Mouse (Mus musculus) embryonic facial prominence, embryonic 10.5 days (tissue): ENCODE measurements around the gene Ankrd34a. TPM values are rescaled to one million over a fixed set of nuclear protein-coding genes. Genes with fewer than 3 reads are reported as not detected.

Source experiments
- DNase-seq: peaks from one replicate; pipeline ENCODE4 v3.0.0-alpha.2; 2017; ENCODE audit warnings: low spot score
- H3K27ac ChIP-seq: fragments of 300-500 bp; sonication (generic); replicated peaks from 2 replicates; pipeline ENCODE4 v1.5.1; 2016; ENCODE audit warnings: mild to moderate bottlenecking
- H3K27me3 ChIP-seq: fragments of 300-500 bp; sonication (generic); replicated peaks from 2 replicates; pipeline ENCODE4 v1.6.1; 2016; ENCODE audit warnings: low read depth, mild to moderate bottlenecking; ENCODE audit not compliant: poor library complexity, severe bottlenecking
- H3K36me3 ChIP-seq: fragments of 300-500 bp; sonication (generic); replicated peaks from 2 replicates; pipeline ENCODE4 v1.6.1; 2016; ENCODE audit warnings: mild to moderate bottlenecking, moderate library complexity
- H3K4me1 ChIP-seq: fragments of 300-500 bp; sonication (generic); 2 replicates; pipeline ENCODE4 v1.6.1; 2016
- H3K4me3 ChIP-seq: fragments of 300-500 bp; sonication (generic); 2 replicates; pipeline ENCODE4 v1.5.1; 2016; ENCODE audit warnings: mild to moderate bottlenecking, moderate library complexity
- H3K9me3 ChIP-seq: fragments of 300-500 bp; sonication (generic); 2 replicates; pipeline ENCODE4 v1.6.1; 2016; ENCODE audit warnings: mild to moderate bottlenecking
- WGBS: fragments of 180-500 bp; shearing (Covaris S2); methylation state at CpG from one replicate; pipeline ENCODE4 v1.1.7; 2016; 5-methylcytosine and 5-hydroxymethylcytosine counted together
- polyA plus RNA-seq: library from polyadenylated mRNA; unstranded; fragments of >200 nt; fragmentation: Nextera tagmentation; extraction: Ambion mirVana; gene quantifications from 2 replicates; pipeline ENCODE4 v1.2.1, GENCODE M21; 2016

Ankrd34a gene
- polyA plus RNA-seq, 1 experiment from 2014 or later: 0.66 TPM

DNA sequence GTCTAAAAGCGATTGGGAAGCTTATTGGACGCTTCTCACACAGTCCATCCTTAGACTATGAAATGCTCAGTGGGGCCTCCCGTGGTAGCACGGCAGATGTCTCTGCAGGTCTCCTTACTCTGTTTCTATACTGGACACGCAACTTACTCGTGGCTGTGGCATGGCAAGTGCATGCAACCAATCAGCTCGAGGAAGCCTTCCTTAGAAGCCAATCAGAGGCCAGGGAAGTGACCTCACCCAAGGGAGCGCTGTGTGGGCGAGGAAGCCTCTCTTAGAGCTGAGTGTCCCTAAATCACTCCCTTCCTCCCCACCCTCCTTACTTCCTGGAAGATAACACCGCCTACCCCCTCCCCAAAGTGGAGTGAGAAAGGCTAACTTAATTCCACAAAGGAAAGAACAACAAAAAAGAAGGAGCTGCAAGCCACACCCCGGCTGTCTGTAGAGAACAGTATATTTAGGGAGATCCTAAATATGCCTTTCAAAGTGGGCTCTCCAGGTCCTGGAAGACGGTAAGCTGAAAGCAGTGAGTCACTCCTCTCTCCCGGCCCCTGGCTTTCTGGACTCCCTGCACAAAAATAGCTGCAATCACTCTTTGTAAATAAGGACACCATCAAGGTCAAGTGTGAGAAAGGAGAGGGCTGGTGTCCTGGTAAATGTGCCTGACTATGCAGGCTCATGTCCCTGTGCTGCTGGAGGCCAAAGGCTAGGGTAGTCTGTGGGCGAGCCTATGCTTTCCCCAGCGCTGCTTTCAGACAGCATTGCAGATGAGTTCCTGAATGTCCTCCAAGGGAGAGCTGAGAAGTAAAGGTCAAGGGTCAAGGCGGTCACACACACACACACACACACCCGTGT, 19.5 kb upstream of the Ankrd34a start, which contains the start of gene Gm16253:
TSS of gene Gm16253 (plus strand) at position 295 of the 852 bp plus-strand sequence.
- peaks cover 15% of the 10 kb centered on the region for H3K27me3 ChIP-seq
- H3K9me3 ChIP-seq: no peaks in the 10 kb centered on the region
- peaks cover 56% of the 10 kb centered on the region for H3K4me1 ChIP-seq
- WGBS: 32% methylated on average over 17 of the region's 17 CpGs
- peak; percentile 82 for DNase-seq
- H3K4me3 ChIP-seq: peak within 1 kb of the TSS; percentile 23; the same call in 1 of the 2 replicates
- H3K27ac ChIP-seq: peak within 1 kb of the TSS; percentile 76
- no peaks in the 10 kb centered on the region for H3K36me3 ChIP-seq

DNA sequence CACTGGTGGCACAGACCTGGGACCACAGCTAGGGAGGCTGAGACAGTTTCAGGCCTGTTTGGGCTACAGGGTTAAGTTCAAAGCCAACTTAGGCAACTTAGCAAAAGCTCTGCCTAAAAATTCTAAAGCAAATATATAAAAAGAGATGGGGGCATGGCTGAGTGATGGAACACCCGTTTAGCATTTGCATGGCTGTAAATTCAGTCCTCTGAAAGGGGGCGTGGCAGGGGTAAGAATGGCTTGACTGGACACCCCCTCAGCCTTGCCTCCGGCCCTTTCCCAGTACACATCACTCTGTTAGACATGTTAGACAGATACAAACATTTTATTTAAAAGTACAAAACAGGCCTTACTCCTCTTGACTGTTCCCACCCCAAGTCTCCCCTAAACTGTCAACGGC, 18.9 kb upstream of the Ankrd34a start:
- H3K27ac ChIP-seq: peak overlapping the region; percentile 76
- H3K27me3 ChIP-seq: peaks cover 19% of the 10 kb centered on the region
- WGBS: 80% methylated on average over 4 of the region's 4 CpGs
- no peak for DNase-seq
- no peaks in the 10 kb centered on the region for H3K9me3 ChIP-seq
- no peaks in the 10 kb centered on the region for H3K36me3 ChIP-seq
- peaks cover 56% of the 10 kb centered on the region for H3K4me1 ChIP-seq
- 0 out of 2 replicates have a peak overlapping the region, but pooled peaks have one; percentile 23 for H3K4me3 ChIP-seq

DNA sequence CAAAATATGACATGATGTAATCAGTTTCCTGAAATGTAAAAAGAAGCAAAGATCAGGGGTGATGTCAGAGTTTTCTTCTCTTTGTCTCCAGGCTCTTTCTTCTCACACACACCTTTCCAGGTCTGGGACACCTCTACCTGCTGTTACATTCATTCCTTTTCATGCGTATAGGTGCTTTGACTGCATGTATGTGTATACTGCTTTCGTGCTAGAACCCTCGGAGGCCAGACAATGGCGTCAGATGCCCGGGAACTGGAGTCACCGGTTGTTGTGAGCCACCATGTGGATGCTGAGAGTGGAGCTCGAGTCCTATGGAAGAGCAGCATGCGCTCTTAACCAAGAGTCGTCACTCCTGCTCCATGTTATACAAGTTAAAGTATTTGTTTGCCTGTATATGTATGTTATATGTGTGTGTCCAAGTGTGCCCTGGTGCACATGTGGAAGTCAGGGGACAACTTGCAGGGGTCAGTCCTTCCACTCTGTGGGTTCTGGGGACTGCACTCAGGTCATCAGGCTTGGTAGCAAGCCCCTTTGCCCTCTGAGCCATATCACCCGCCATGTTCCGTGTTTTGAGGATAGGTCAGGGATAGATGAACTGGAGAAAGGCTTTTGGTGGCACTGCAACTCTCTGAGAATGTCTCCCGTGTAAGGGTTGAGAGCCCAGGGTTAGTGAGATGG, 17.7 kb upstream of the Ankrd34a start:
- no peaks in the 10 kb centered on the region for H3K9me3 ChIP-seq
- H3K27ac ChIP-seq: 0 out of 2 replicates have a peak overlapping the region, but pooled peaks have one; percentile 20
- no peaks in the 10 kb centered on the region for H3K36me3 ChIP-seq
- DNase-seq: no peak
- peaks cover 52% of the 10 kb centered on the region for H3K4me1 ChIP-seq
- WGBS: 80% methylated on average over 12 of the region's 12 CpGs
- H3K4me3 ChIP-seq: no peak overlapping the region
- H3K27me3 ChIP-seq: peaks cover 19% of the 10 kb centered on the region

DNA sequence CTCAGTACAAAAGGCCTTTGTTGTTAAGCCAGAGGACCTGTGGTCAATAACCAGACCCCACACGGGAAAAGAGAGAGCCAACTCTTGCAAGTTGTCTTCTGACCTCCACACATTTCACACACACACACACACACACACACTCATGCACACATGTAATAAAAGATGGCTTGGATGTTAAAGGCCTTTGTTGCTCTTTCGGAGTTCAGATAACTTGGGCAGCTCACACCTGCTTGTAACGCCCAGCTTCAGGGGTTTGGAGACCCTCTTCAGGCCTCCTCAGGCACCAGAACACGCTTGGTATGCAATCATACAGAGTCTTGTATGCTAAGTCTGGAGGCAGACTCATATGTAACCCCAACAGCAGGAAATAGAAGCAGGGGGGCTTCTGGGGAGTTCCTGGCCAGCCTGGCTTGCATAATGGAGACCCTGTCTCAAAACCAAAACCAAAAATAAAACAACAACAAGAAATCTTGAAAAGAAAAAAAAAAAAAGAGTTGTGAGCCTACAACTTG, 17.1 kb upstream of the Ankrd34a start:
- Histone ChIP-seq H3K9me3 (no peaks in the 10 kb centered on the region), H3K27ac (0 out of 2 replicates have a peak overlapping the region, but pooled peaks have one; percentile 20), H3K27me3 (peaks cover 19% of the 10 kb centered on the region), H3K36me3 (no peaks in the 10 kb centered on the region), H3K4me3 (no peak overlapping the region), H3K4me1 (peaks cover 46% of the 10 kb centered on the region)
- no peak for DNase-seq
- WGBS: 80% methylated on average over 4 of the region's 4 CpGs

DNA sequence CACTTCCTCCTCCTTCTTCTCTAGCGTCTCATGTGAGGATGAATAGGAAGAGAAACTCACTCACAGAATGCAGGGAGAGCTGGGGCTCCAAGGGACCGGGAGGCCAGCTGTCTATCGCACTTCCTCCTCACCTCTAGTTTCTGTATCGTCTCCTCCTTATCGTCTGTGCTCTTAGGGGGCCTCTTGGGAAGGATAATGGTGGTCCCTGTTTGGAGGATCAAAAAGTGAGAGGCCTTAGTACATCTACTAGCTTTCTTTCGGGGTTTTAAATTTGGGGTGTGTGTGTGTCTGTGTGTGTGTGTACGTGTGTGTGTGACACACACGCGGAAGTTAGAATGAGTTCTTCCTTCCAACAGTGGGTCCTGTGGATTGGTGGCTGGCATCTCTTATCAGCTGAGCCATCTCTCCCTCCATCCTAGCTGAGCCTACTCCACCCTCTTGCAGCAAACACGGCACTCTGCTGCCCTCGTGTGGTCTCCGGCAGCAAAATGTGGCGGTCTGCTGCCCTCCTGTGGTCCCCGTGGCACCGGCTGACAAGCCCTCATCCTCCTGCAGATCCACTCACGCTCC, 16.5 kb upstream of the Ankrd34a start:
- peak overlapping the region; percentile 30; the same call in 1 of the 2 replicates for H3K27ac ChIP-seq
- peak; percentile 93 for DNase-seq
- peak overlapping the region; percentile 48 for H3K4me3 ChIP-seq
- no peaks in the 10 kb centered on the region for H3K36me3 ChIP-seq
- 12% methylated on average over 16 of the region's 16 CpGs for WGBS
- H3K4me1 ChIP-seq: peaks cover 43% of the 10 kb centered on the region
- no peaks in the 10 kb centered on the region for H3K9me3 ChIP-seq
- peaks cover 19% of the 10 kb centered on the region for H3K27me3 ChIP-seq

DNA sequence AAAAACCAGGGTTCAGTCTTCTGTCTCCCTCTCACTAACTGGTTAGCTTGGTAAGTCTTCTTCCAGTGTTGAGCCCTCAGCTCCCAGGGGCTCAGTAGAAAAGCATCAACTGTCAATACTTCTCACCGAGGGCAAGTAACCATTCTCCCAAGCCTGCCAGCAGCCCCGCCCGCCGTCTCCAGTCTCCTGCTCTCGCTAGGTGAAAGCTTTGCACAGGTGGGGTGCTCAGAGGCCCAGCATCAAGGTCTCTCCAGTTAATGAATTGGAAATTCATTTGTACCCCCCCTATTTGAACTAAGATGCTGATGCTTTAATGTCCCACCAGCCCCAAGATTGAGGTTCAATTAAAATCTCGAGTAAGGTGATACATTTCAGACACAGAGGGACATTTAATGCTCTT, 15.3 kb upstream of the Ankrd34a start:
- Histone ChIP-seq H3K36me3 (no peaks in the 10 kb centered on the region), H3K4me3 (no peak overlapping the region), H3K9me3 (no peaks in the 10 kb centered on the region), H3K27me3 (peaks cover 19% of the 10 kb centered on the region), H3K27ac (no peak overlapping the region), H3K4me1 (peaks cover 34% of the 10 kb centered on the region)
- WGBS: 40% methylated on average over 6 of the region's 6 CpGs
- no peak for DNase-seq

DNA sequence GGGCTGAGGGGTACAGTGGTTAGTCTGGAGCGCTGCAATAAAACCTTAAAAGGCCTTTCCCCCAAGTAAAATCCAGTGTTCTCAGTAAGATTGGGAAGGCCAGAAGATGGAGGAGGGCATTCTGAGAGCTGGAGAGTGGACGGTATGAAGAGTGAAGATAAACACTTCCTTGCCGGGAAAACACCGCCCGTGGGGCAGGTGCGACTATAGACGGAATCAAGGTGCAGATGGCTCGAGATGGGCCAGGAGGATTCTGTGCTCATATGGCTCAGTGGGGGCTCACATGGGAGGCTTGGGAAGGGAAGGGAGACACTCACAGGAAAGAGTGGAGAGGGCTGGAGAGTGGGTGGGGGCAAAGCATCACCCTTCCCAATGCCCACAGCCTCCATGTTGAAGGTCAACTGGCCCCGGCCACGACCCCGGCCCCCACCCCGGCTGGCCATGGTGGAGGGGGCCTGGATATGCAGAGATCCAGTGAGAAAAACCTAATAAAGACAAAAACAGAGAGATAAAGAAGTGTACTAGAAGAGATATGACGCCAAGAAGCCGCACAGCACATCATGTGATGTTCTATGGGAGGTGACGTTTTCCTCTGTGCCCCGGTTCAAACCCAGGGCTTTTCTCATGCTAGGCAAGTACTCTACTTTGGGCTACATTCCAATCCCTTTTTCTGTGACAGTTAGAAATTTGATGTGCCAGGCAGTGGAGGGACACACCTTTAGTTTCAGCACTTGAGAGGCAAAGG, 14.5 kb upstream of the Ankrd34a start:
- H3K27me3 ChIP-seq: peaks cover 19% of the 10 kb centered on the region
- no peak overlapping the region for H3K27ac ChIP-seq
- H3K4me1 ChIP-seq: peaks cover 27% of the 10 kb centered on the region
- DNase-seq: no peak
- no peaks in the 10 kb centered on the region for H3K36me3 ChIP-seq
- no peak overlapping the region; the same call in 1 of the 2 replicates for H3K4me3 ChIP-seq
- no peaks in the 10 kb centered on the region for H3K9me3 ChIP-seq
- 83% methylated on average over 16 of the region's 16 CpGs for WGBS

DNA sequence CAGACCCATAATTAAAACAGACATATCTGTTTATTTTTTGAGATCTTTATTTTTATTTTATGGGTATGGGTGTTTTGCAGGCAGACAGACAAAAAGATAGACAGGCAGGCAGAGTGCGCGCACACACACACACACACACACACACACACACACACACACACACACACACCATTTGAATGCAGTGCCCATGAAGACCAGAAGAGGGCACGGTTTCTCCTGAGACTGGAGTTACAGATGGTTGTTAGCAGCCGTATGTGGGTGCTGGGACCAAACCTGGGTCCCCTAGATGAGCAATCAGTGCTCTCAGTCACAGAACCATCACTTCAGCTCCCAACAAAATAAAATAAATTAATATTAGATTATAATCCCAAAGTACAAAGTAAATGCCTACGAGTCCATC, 13.1 kb upstream of the Ankrd34a start:
- Histone ChIP-seq H3K36me3 (no peaks in the 10 kb centered on the region), H3K27ac (no peak overlapping the region), H3K4me3 (no peak overlapping the region), H3K27me3 (peaks cover 19% of the 10 kb centered on the region), H3K9me3 (0 out of 2 replicates have a peak, but pooled peaks cover 5% of the 10 kb centered on the region), H3K4me1 (peaks cover 20% of the 10 kb centered on the region)
- no peak for DNase-seq
- 86% methylated on average over 5 of the region's 5 CpGs for WGBS

DNA sequence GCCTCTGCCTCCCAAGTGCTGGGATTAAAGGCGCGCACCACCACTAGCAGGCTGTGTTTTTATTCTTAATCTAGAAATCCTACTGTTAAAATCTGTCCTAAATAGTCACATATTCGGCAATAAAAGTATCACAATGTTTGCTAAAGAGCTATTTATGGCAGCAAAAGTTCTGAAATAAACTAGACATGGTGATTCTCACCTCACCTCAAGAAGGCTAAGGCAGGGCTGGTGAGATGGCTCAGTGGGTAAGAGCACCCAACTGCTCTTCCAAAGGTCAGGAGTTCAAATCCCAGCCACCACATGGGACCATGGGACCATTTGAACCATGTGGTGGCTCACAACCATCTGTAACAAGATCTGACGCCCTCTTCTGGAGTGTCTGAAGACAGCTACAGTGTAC, 5.8 kb upstream of the Ankrd34a start:
- H3K27ac ChIP-seq: no peak overlapping the region
- no peak for DNase-seq
- 0 out of 2 replicates have a peak, but pooled peaks cover 5% of the 10 kb centered on the region for H3K9me3 ChIP-seq
- 81% methylated on average over 4 of the region's 4 CpGs for WGBS
- no peak overlapping the region for H3K4me3 ChIP-seq
- peaks cover 22% of the 10 kb centered on the region for H3K27me3 ChIP-seq
- H3K4me1 ChIP-seq: peaks cover 26% of the 10 kb centered on the region
- no peaks in the 10 kb centered on the region for H3K36me3 ChIP-seq

DNA sequence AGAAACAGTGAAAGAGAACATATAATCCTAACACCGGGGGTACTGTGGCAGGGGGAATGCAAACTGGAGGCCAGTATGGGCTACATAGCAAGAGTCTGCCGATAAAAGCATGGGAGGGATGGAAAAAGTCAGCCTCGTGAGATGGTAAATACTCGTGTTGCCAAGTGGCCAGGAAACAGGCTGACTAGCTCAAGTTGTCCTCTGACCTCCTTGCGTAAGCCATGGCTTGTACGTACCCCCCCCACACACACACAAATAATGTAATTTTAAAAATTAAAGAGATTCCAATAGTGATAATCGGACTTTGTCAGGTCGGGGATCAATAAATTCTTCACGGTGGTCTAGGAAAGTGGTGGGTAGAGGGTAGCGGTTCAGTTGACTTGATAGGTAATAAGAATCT, 3.1 kb upstream of the Ankrd34a start:
- Histone ChIP-seq H3K27ac (peak overlapping the region; percentile 92), H3K9me3 (no peaks in the 10 kb centered on the region), H3K4me1 (peaks cover 48% of the 10 kb centered on the region), H3K27me3 (peaks cover 47% of the 10 kb centered on the region), H3K4me3 (peak overlapping the region; percentile 73), H3K36me3 (no peaks in the 10 kb centered on the region)
- 1% methylated on average over 10 of the region's 10 CpGs for WGBS
- peak; percentile 27 for DNase-seq

DNA sequence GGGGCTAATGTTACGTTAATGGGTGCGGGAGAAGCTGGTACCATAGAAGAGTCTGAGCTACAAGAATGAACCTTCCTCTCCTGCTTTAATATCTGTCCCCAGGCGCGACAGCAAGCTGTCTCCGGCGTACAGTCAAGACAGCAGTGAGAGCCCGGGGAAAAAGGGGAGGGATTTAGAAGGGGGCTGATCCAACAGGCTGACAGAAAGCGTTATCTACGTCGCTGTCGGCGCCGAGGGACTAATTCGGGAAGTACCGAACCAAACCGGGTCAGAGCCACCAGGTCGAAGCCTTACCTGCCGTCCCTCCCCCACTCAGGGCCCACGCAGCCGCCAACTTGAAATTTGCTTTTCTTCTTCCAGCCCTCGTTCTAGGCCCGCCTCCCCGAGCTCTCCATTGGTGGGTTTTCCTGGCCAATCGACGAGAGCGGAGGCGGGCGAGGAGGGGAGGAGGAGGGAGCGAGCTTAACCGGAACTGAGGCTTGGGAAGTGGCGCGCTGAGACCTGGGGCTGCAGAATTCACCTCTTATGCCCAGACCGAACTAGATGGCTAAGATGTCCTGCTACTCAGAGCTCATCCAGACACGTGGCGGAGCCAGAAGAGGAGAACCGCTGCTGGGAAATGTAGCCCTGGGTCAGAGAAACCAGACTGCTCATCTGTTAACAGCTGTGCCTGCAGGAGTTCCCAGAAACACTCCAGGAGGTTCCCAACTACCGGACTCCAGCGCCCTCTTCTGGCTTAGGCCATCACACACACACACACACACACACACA, 2.5 kb upstream of the Ankrd34a start, which contains the start of gene Polr3gl:
TSS of gene Polr3gl (minus strand) at position 392 of the 771 bp plus-strand sequence.
- under 1% methylated on average over 38 of the region's 38 CpGs for WGBS
- peaks cover 54% of the 10 kb centered on the region for H3K4me1 ChIP-seq

More for the DNA sequence above, 2.5 kb upstream of the Ankrd34a start, which contains the start of gene Polr3gl:
- Histone ChIP-seq H3K27ac (peak within 1 kb of the TSS; percentile 92), H3K27me3 (peaks cover 53% of the 10 kb centered on the region), H3K9me3 (no peaks in the 10 kb centered on the region), H3K36me3 (no peaks in the 10 kb centered on the region), H3K4me3 (peak within 1 kb of the TSS; percentile 73)
- DNase-seq: peak; percentile 95
